Mouse (Mus musculus) heart, embryonic 16.5 days (tissue): ENCODE results near the gene Stk35. TPM values are rescaled to one million over a fixed set of nuclear protein-coding genes. Genes with fewer than 3 reads are reported as not detected.
A peak's percentile ranks its signal among the peaks of the same experiment; 100 is the strongest.

Source experiments
- ATAC-seq: fragments of 200-750 bp; cut with Nextera tagmentation; replicated peaks from 2 replicates; pipeline ENCODE4 v1.8.0; 2017; ENCODE audit warnings: moderate number of reproducible peaks; ENCODE audit not compliant: insufficient read depth, low FRiP score; ENCODE audit errors: extremely low read depth
- H3K27ac ChIP-seq: fragments of 300-500 bp; sonication (generic); 2 replicates; pipeline ENCODE4 v1.5.1; 2014; ENCODE audit warnings: mild to moderate bottlenecking, low read length, control low read depth, moderate library complexity
- H3K27me3 ChIP-seq: fragments of 300-500 bp; sonication (generic); 2 replicates; pipeline ENCODE4 v1.6.1; 2014; ENCODE audit warnings: low read length, mixed read lengths; ENCODE audit not compliant: control insufficient read depth, insufficient read depth
- H3K36me3 ChIP-seq: fragments of 300-500 bp; sonication (generic); 2 replicates; pipeline ENCODE4 v1.6.1; 2014; ENCODE audit not compliant: control insufficient read depth, insufficient read depth
- H3K4me1 ChIP-seq: fragments of 300-500 bp; sonication (generic); 2 replicates; pipeline ENCODE4 v1.6.1; 2014; ENCODE audit warnings: low read length, mixed read lengths; ENCODE audit not compliant: control insufficient read depth, insufficient read depth
- H3K4me2 ChIP-seq: fragments of 300-500 bp; sonication (generic); 2 replicates; pipeline ENCODE4 v1.6.1; 2014; ENCODE audit warnings: low read depth, mild to moderate bottlenecking, control low read depth, low read length
- H3K4me3 ChIP-seq: fragments of 300-500 bp; sonication (generic); 2 replicates; pipeline ENCODE4 v1.5.1; 2014; ENCODE audit warnings: mild to moderate bottlenecking, control low read depth, low read length
- H3K9ac ChIP-seq: fragments of 300-500 bp; sonication (generic); 2 replicates; pipeline ENCODE4 v1.6.1; 2014; ENCODE audit warnings: low read length, control low read depth
- H3K9me3 ChIP-seq: fragments of 300-500 bp; sonication (generic); replicated peaks from 2 replicates; pipeline ENCODE4 v1.6.1; 2016; ENCODE audit warnings: low read length; ENCODE audit not compliant: control insufficient read depth
- WGBS: fragments of 180-500 bp; shearing (Covaris S2); extraction: QIAGEN DNeasy Blood & Tissue Kit; methylation state at CpG from one replicate; pipeline ENCODE4 v1.1.7; 2014; 5-methylcytosine and 5-hydroxymethylcytosine counted together
- polyA plus RNA-seq: library from polyadenylated mRNA; unstranded; fragments of >200 nt; fragmentation: Nextera tagmentation; extraction: Ambion mirVana; gene quantifications from 2 replicates; pipeline ENCODE4 v1.2.1, GENCODE M21; 2015

Gene Stk35
- polyA plus RNA-seq = 6.9 and 7.4 TPM in 2 replicates

DNA sequence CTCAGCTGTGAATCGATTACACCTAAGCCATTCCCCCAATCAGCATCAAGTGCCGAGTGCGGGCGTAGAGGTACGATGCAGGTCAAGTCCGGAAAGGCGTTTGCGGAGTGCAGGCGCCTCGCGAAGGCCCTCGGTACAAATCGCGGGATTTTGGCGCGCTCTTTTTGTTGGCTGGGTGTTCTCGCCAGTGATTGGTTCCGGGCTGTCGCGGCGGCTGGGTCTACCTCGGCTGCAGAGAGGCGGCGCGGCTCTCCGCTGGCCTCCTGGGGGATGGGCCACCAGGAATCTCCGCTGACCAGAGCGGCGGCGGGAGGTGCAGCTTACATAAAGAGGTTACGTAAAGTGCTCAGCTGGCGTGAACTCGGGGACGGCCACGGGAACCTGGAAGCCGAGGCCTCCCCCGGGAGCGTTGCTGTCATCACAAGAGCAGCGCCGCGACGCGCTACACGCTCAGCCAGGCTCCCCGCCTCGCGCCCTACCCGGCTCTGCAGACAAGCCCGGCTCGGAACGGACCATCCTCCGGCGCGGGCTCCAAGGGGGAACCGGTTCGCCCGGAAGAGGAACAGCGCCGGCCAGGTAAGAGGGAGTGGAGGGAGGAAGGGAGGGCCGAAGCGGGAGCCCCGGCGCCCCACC is at the start of gene Stk35:
Gene Stk35, plus strand, starts transcription at position 247 of the 633 bp plus-strand sequence.
- peak within 1 kb of the TSS; percentile 96 for H3K27ac ChIP-seq
- under 1% methylated on average over 63 of the region's 63 CpGs for WGBS
- ATAC-seq = peak; percentile 86
- H3K4me3 ChIP-seq = peak within 1 kb of the TSS; percentile 87
- no peaks in the 10 kb centered on the region for H3K9me3 ChIP-seq
- H3K4me1 ChIP-seq = peaks cover 27% of the 10 kb centered on the region
- H3K4me2 ChIP-seq = peak within 1 kb of the TSS; percentile 96
- H3K9ac ChIP-seq = peak within 1 kb of the TSS; percentile 98
- peaks cover 6% of the 10 kb centered on the region; the same call in 1 of the 2 replicates for H3K36me3 ChIP-seq
- no peaks in the 10 kb centered on the region for H3K27me3 ChIP-seq

DNA sequence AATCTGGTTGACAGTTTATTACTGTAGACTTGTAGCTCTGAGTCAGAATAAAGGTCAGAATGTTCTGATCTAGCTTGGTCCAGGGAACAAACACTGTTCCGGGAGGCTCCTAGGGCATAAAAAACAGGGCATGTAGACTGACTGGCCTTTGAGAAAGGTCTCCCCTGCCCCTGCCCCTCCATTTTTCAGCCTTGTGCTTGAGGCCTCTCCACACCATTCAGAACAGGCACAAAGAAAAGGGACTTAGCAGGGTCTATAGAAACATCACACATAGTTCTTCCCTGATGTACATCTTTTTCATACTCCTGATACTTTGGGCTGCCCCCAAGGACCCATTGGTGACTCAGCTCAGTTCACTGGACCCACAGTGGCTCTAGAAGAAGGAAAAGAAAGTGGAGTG is 18.3 kb upstream of the Stk35 start:
- no peak overlapping the region for H3K27ac ChIP-seq
- ATAC-seq = no peak
- no peak overlapping the region for H3K9ac ChIP-seq
- no peaks in the 10 kb centered on the region for H3K27me3 ChIP-seq
- no peak overlapping the region for H3K4me2 ChIP-seq
- H3K9me3 ChIP-seq = no peaks in the 10 kb centered on the region
- H3K36me3 ChIP-seq = no peaks in the 10 kb centered on the region
- H3K4me1 ChIP-seq = no peaks in the 10 kb centered on the region
- WGBS = 80% methylated on average over 1 of the region's 1 CpGs
- no peak overlapping the region for H3K4me3 ChIP-seq

DNA sequence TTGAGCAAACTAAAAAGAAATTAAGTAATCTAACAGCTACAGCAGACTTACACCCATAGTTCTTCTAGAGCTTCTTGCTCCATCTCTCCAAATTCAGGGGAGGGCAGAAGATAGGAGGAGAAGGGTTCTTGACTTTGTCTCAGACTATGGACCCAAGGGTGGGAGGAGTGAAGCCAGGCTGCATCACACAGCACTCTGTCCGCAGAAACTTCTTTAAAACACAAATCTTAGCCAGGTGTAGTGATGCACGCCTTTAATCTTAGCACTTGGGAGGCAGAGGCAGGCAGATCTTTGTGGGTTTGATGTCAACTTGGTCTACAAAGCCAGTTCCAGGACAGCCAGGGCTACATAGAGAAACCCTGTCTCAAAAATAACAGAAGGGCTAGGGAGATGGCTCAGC is 3.8 kb upstream of the Stk35 start:
- 0 out of 2 replicates have a peak, but pooled peaks cover 2% of the 10 kb centered on the region for H3K4me1 ChIP-seq
- H3K9me3 ChIP-seq = peaks cover 7% of the 10 kb centered on the region
- WGBS = 73% methylated on average over 2 of the region's 2 CpGs
- no peak for ATAC-seq
- H3K36me3 ChIP-seq = no peaks in the 10 kb centered on the region
- no peak overlapping the region for H3K9ac ChIP-seq
- H3K27ac ChIP-seq = no peak overlapping the region
- H3K4me2 ChIP-seq = no peak overlapping the region
- no peaks in the 10 kb centered on the region for H3K27me3 ChIP-seq
- no peak overlapping the region for H3K4me3 ChIP-seq

DNA sequence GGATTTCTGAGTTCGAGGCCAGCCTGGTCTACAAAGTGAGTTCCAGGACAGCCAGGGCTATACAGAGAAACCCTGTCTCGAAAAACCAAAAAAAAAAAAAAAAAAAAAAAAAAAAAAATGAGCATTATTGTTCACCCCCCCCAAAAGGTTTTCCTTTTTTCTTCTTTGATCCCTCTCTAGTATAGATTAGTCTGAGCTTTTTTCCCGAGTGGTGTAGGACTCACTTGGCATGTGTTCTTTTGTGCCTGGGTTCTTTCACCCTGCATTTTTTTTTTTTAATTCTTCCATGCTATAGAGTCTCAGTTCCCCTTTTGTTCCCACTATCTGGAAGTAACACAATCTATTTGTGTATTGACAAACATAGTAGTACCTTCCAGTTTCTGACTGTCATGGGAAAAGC is 2.6 kb upstream of the Stk35 start:
- H3K4me3 ChIP-seq = no peak overlapping the region
- no peaks in the 10 kb centered on the region for H3K36me3 ChIP-seq
- no peak for ATAC-seq
- peaks cover 8% of the 10 kb centered on the region for H3K4me1 ChIP-seq
- no peaks in the 10 kb centered on the region for H3K27me3 ChIP-seq
- no peak overlapping the region for H3K27ac ChIP-seq
- no peak overlapping the region for H3K9ac ChIP-seq
- peaks cover 7% of the 10 kb centered on the region for H3K9me3 ChIP-seq
- WGBS = 69% methylated on average over 2 of the region's 3 CpGs
- no peak overlapping the region for H3K4me2 ChIP-seq

DNA sequence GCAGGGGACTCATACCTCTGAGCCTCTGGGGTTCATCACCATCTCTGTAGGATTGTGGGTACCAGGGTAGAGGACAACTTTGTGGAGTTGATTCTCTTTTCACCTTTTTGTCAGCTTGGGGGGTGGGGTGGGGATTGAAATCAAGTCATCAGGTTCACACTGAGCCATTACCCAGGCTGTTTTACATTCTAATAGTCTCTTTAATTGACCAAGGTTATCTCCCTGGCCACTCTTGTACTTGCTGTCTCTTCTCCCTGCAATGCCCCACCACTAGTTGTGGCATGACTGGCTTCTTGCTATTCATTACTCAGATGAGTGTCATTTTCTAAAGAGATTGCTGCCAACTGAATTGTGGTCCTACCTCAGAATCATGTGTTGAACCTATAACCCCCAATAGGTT is 1.9 kb upstream of the Stk35 start:
- no peaks in the 10 kb centered on the region for H3K27me3 ChIP-seq
- H3K36me3 ChIP-seq = 0 out of 2 replicates have a peak, but pooled peaks cover under 1% of the 10 kb centered on the region
- H3K27ac ChIP-seq = no peak overlapping the region
- no peak overlapping the region for H3K4me3 ChIP-seq
- H3K4me2 ChIP-seq = no peak overlapping the region
- no peak overlapping the region for H3K9ac ChIP-seq
- H3K9me3 ChIP-seq = peaks cover 7% of the 10 kb centered on the region
- no peak for ATAC-seq
- peaks cover 15% of the 10 kb centered on the region for H3K4me1 ChIP-seq

DNA sequence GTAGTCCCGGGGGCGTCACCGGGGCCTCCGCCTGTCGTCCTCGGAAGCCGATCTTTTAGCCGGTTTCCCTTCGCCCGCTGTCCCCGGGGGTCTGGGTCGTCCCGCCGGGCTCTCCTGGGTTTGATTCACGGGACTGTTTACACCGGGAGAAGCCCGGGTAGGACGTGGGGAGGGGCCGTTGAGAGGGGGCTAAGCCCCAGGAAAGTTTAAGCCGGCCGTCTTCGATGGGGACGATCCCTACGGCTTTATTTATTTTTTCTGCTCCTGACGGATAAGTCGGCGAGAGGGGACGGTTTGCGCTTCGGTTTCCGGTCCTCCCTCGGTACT is 550 bp downstream of the Stk35 start:
- Histone ChIP-seq H3K27ac (peak overlapping the region; percentile 96), H3K36me3 (peaks cover 6% of the 10 kb centered on the region; the same call in 1 of the 2 replicates), H3K9ac (peak overlapping the region; percentile 98), H3K4me3 (peak overlapping the region; percentile 87), H3K4me1 (peaks cover 31% of the 10 kb centered on the region), H3K4me2 (peak overlapping the region; percentile 96), H3K9me3 (no peaks in the 10 kb centered on the region), H3K27me3 (no peaks in the 10 kb centered on the region)
- WGBS = under 1% methylated on average over 32 of the region's 32 CpGs
- 0 out of 2 replicates have a peak, but pooled peaks have one; percentile 11 for ATAC-seq

DNA sequence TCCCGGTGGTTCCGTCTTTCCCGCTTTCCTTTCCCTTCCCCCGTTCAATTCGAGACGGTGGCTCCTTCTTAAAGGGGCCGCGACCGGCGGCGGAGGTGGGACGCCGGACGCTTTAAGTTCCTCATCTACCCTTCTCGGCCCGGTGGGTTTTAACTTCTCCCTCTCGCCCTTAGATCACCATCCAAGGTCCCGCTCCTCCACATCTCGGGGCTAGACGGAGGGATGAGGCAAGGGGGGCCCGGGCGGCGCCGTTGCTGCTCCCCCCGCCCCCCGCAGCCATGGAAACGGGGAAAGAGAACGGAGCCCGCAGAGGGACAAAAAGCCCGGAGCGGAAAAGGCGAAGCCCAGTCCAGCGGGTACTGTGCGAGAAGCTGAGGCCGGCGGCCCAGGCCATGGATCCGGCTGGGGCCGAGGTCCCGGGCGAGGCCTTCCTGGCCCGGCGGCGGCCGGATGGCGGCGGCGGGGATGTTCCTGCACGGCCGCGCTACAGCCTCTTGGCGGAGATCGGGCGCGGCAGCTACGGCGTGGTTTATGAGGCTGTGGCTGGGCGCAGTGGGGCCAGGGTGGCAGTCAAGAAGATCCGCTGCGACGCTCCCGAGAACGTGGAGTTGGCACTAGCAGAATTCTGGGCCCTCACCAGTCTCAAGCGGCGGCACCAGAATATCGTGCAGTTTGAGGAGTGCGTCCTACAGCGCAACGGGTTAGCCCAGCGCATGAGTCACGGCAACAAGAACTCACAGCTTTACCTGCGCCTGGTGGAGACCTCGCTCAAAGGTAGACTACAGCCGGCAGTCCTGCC is 1.1 kb downstream of the Stk35 start:
- under 1% methylated on average over 73 of the region's 73 CpGs for WGBS
- ATAC-seq = peak; percentile 74

DNA sequence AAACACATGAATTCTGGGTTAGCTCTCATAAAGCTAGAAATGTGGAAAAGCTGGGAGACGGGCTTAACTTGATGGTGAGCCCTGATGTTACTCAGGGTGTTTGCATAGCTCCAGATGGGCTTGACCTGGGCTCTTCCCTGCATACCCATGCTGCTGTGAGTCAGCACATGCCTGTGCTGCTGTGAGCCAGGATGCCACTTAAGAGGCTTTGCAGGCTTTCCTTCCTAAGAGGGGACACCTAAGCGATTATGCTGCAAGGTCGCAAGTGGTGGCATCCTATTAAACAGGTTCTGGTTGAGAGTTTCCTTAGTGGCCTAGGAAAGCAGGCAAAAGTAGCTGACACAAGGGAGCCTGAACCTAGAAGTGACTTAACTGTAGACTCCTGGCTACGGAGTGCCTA is 5.2 kb downstream of the Stk35 start:
- no peak for ATAC-seq
- Histone ChIP-seq H3K9ac (peak overlapping the region; percentile 20; the same call in 1 of the 2 replicates), H3K4me1 (peaks cover 48% of the 10 kb centered on the region), H3K36me3 (peaks cover 15% of the 10 kb centered on the region), H3K27ac (peak overlapping the region; percentile 31; the same call in 1 of the 2 replicates), H3K4me2 (no peak overlapping the region), H3K9me3 (no peaks in the 10 kb centered on the region), H3K4me3 (no peak overlapping the region), H3K27me3 (no peaks in the 10 kb centered on the region)
- WGBS = 72% methylated on average over 4 of the region's 4 CpGs

More for the DNA sequence above, 1.1 kb downstream of the Stk35 start:
- Histone ChIP-seq H3K36me3 (peaks cover 6% of the 10 kb centered on the region; the same call in 1 of the 2 replicates), H3K4me1 (peaks cover 36% of the 10 kb centered on the region), H3K9me3 (no peaks in the 10 kb centered on the region), H3K4me2 (peak overlapping the region; percentile 96), H3K27me3 (no peaks in the 10 kb centered on the region), H3K9ac (peak overlapping the region; percentile 98), H3K4me3 (peak overlapping the region; percentile 87), H3K27ac (peak overlapping the region; percentile 96)

DNA sequence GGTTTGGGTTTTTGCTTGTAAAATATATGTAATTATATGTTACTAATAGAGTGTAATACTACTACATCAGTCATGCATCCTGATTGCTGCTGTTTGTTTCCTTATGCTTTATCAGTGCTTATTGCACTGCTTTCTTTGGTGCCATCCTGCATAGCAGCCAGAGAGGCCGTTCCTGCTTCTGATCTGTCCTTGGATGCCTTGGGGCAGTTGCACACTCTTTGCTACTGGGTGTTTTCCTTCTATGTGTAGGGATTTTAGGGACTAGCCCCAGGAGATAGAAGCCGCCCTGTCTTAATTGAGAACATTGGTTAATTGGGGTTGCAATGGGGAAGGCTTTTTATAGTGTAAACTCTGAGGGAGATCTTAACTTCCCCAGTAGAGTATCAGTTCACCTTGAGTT is 6.2 kb downstream of the Stk35 start:
- Histone ChIP-seq H3K4me1 (peaks cover 48% of the 10 kb centered on the region), H3K27me3 (no peaks in the 10 kb centered on the region), H3K27ac (no peak overlapping the region), H3K36me3 (peaks cover 25% of the 10 kb centered on the region), H3K4me2 (no peak overlapping the region; the same call in 1 of the 2 replicates), H3K9me3 (no peaks in the 10 kb centered on the region), H3K9ac (0 out of 2 replicates have a peak overlapping the region, but pooled peaks have one; percentile 6), H3K4me3 (no peak overlapping the region)
- no peak for ATAC-seq
- WGBS = 87% methylated on average over 2 of the region's 2 CpGs
